Mouse (Mus musculus) G1E (cell line): ENCODE data around the gene Fmc1.

Source experiments
- CTCF ChIP-seq: IDR thresholded peaks from 2 replicates; pipeline ENCODE4 v1.5.1; 2012; ENCODE audit warnings: low read depth, low read length, inconsistent platforms, mixed read lengths
- GATA1 ChIP-seq: IDR thresholded peaks from 2 replicates; pipeline ENCODE4 v1.6.1; 2012; ENCODE audit warnings: borderline replicate concordance, low read length, inconsistent platforms, mixed read lengths
- GATA2 ChIP-seq: IDR thresholded peaks from 2 replicates; pipeline ENCODE4 v1.6.1; 2012; ENCODE audit warnings: low read depth, low read length, inconsistent platforms, borderline replicate concordance
- POLR2AphosphoS5 ChIP-seq: IDR thresholded peaks from 2 replicates; pipeline ENCODE4 v1.6.1; 2012; ENCODE audit warnings: low read depth, low read length, inconsistent platforms; ENCODE audit not compliant: insufficient replicate concordance
- TAL1 ChIP-seq: conservative IDR thresholded peaks from 2 replicates; pipeline ENCODE4 v1.6.1; 2012; ENCODE audit warnings: low read depth, low read length, inconsistent platforms, mixed read lengths

GRCm38 (mm10) chr6:38580112-38580857, 47.0 kb downstream of the Fmc1 start:
- TF ChIP-seq CTCF (no peak), GATA1 (no peak), TAL1 (no peak), GATA2 (no peak), POLR2AphosphoS5 (no peak)
